ENCODE assay signal across 8 mouse cellular contexts in the genomic region with DNA sequence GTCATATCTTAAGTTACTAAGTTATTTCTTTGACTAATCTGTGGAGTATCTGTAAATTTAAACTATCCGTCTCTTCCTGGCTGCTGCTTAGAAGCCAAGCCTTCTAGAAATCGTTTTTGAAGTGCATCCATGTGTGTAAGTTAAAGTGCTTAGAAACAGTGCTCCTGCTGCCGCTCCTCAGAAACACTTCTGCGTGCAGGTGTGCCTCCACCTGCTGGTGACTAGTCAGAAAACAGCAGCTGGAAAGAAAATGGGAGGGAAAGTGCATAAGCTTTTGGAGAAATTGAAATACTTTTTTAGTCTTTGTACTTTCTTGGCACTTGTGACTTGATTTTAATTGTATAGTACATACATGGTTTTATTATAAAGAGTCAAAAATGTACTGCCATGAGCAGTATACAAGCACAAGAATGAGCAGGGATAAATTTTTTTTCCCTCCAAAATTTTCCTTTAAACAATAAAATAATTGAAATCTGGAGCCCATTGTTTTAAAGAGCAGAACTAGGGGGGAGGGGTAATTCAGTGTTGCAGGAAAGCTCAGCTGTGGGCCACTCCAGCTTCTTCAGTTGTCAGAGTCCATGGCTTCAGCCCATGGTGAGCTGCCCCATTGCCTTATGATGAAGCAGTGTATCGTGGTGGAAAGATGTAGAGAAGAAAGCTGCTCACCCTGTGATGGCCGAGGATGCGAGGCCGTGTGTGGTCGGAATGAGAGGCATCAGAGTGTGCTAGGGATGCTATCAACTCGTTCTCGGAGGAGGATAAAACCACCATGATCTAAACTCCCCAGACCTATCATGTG. TPM values are rescaled to one million over a fixed set of nuclear protein-coding genes. Genes with fewer than 3 reads are reported as not detected.
DNase-seq lines count a peak whose midpoint lies in the region; ATAC-seq and TF ChIP-seq lines count a peak whose summit lies in the region.

No protein-coding gene starts in this region.

- no peak for ATAC-seq in intestine, postnatal 0 days
- no peak for ATAC-seq in intestine, embryonic 16.5 days
- ATAC-seq in hindbrain, embryonic 11.5 days (ENCODE audit: low FRiP score): no peak

- H3K9me3 ChIP-seq in intestine, postnatal 0 days (ENCODE audit: control insufficient read depth): no peaks in the 10 kb centered on the region
- no peaks in the 10 kb centered on the region for H3K9me3 ChIP-seq in intestine, embryonic 16.5 days (ENCODE audit: control insufficient read depth, low read length)
- H3K9me3 ChIP-seq in ES-Bruce4 (replicated peaks; ENCODE audit: control insufficient read depth, insufficient read depth, low read length, poor library complexity, severe bottlenecking): no peaks in the 10 kb centered on the region
- H3K9me3 ChIP-seq in hindbrain, embryonic 11.5 days (ENCODE audit: control insufficient read depth, low read length): no peaks in the 10 kb centered on the region

- H3K4me1 ChIP-seq in intestine, postnatal 0 days (replicated peaks; ENCODE audit: control insufficient read depth, insufficient read depth, low read length): no peaks in the 10 kb centered on the region
- no peaks in the 10 kb centered on the region for H3K4me1 ChIP-seq in intestine, embryonic 16.5 days (ENCODE audit: control insufficient read depth, insufficient read depth, low read length)
- H3K4me1 ChIP-seq in ES-Bruce4 (ENCODE audit: control insufficient read depth, insufficient read depth, low read length): no peaks in the 10 kb centered on the region
- no peaks in the 10 kb centered on the region for H3K4me1 ChIP-seq in hindbrain, embryonic 11.5 days (replicated peaks; ENCODE audit: control insufficient read depth, insufficient read depth, low read length)

- H3K4me2 ChIP-seq in intestine, postnatal 0 days (replicated peaks; ENCODE audit: low read depth): no peak overlapping the region
- no peak overlapping the region for H3K4me2 ChIP-seq in intestine, embryonic 16.5 days (ENCODE audit: low read depth, low read length)
- no peak overlapping the region for H3K4me2 ChIP-seq in hindbrain, embryonic 11.5 days (replicated peaks; ENCODE audit: low read depth, low read length)

- no peak overlapping the region for H3K27ac ChIP-seq in intestine, postnatal 0 days (ENCODE audit: low read depth, low read length)
- no peak overlapping the region for H3K27ac ChIP-seq in intestine, embryonic 16.5 days (ENCODE audit: low read length)
- H3K27ac ChIP-seq in ES-Bruce4 (ENCODE audit: insufficient read depth, low read length): no peak overlapping the region
- H3K27ac ChIP-seq in hindbrain, embryonic 11.5 days (ENCODE audit: low read depth, low read length): no peak overlapping the region

- H3K9ac ChIP-seq in intestine, postnatal 0 days (ENCODE audit: low read depth, low read length): no peak overlapping the region
- H3K9ac ChIP-seq in intestine, embryonic 16.5 days (ENCODE audit: low read depth, low read length): no peak overlapping the region
- no peak overlapping the region for H3K9ac ChIP-seq in ES-Bruce4 (ENCODE audit: low read depth, poor library complexity, severe bottlenecking)
- H3K9ac ChIP-seq in hindbrain, embryonic 11.5 days (ENCODE audit: low read depth, low read length): no peak overlapping the region

- H3K4me3 ChIP-seq in intestine, postnatal 0 days (ENCODE audit: low read depth, low read length): no peak overlapping the region
- H3K4me3 ChIP-seq in intestine, embryonic 16.5 days (ENCODE audit: low read length): no peak overlapping the region
- H3K4me3 ChIP-seq in ES-Bruce4 (ENCODE audit: low read depth, low read length): no peak overlapping the region
- no peak overlapping the region for H3K4me3 ChIP-seq in hindbrain, embryonic 11.5 days (ENCODE audit: low read depth, low read length)

- H3K36me3 ChIP-seq in intestine, postnatal 0 days (ENCODE audit: control insufficient read depth, insufficient read depth): no peaks in the 10 kb centered on the region; the same call in 1 of the 2 replicates
- H3K36me3 ChIP-seq in intestine, embryonic 16.5 days (ENCODE audit: control insufficient read depth, insufficient read depth, low read length): no peaks in the 10 kb centered on the region
- peaks cover 6% of the 10 kb centered on the region; the same call in 1 of the 2 replicates for H3K36me3 ChIP-seq in ES-Bruce4 (ENCODE audit: control insufficient read depth, insufficient read depth, low read length, poor library complexity, severe bottlenecking)
- no peaks in the 10 kb centered on the region for H3K36me3 ChIP-seq in hindbrain, embryonic 11.5 days (ENCODE audit: control insufficient read depth, insufficient read depth, low read length)

- 76% methylated on average over 11 of the region's 11 CpGs for WGBS in intestine, postnatal 0 days
- WGBS in intestine, embryonic 16.5 days: 79% methylated on average over 11 of the region's 11 CpGs
- 81% methylated on average over 11 of the region's 11 CpGs for WGBS in hindbrain, embryonic 11.5 days

- TF ChIP-seq POLR2A in ES-Bruce4 (IDR thresholded peaks at IDR 0.05; ENCODE audit: insufficient read depth, low read length): no peak

- DNase-seq in 3T3-L1 (ENCODE audit: low read depth, low spot score): peak; percentile 40
- DNase-seq in induced T-regulatory cell, adult 2 months (ENCODE audit: low read depth): peak; percentile 21
- no peak for DNase-seq in Muller cell, postnatal 12 days (ENCODE audit: inconsistent ontology term)
- no peak for DNase-seq in ovary, adult 18-20 months (ENCODE audit: low spot score)
- no peak for DNase-seq in hindbrain, embryonic 11.5 days (ENCODE audit: low spot score)

- no peaks in the 10 kb centered on the region for H3K27me3 ChIP-seq in intestine, postnatal 0 days (replicated peaks; ENCODE audit: control insufficient read depth, insufficient read depth, low read length)
- H3K27me3 ChIP-seq in intestine, embryonic 16.5 days (replicated peaks; ENCODE audit: control insufficient read depth, insufficient read depth, low read length): no peaks in the 10 kb centered on the region
- H3K27me3 ChIP-seq in ES-Bruce4 (ENCODE audit: control insufficient read depth, insufficient read depth, low read length, poor library complexity, severe bottlenecking): no peaks in the 10 kb centered on the region
- H3K27me3 ChIP-seq in hindbrain, embryonic 11.5 days (ENCODE audit: control insufficient read depth, insufficient read depth, low read length): no peaks in the 10 kb centered on the region

- peak; percentile 76 for TF ChIP-seq CTCF in intestine, postnatal 0 days (IDR thresholded peaks at IDR 0.05; ENCODE audit: low read depth)
- peak; percentile 64 for TF ChIP-seq CTCF in ES-Bruce4 (IDR thresholded peaks at IDR 0.05; ENCODE audit: low read depth, low read length)

- TF ChIP-seq EP300 in ES-Bruce4 (IDR thresholded peaks at IDR 0.05; ENCODE audit: insufficient read depth, low read depth, low read length): no peak

RNA-seq across cellular contexts. Expression of a gene that starts 53.0 kb away (rescaled TPM):
- 13.0 and 13.8 TPM in 2 replicates for polyA plus RNA-seq in intestine, postnatal 0 days (2015; fragmentation: Nextera tagmentation; extraction: Ambion mirVana)
- polyA plus RNA-seq in intestine, embryonic 16.5 days (2015; fragmentation: Nextera tagmentation; extraction: Ambion mirVana): 33.3 and 38.8 TPM in 2 replicates
- polyA plus RNA-seq in ES-Bruce4 (2011; ENCODE audit: insufficient read depth, insufficient read length, low read depth, missing spikeins): 44.9 and 50.5 TPM in 2 replicates
- polyA plus RNA-seq in hindbrain, embryonic 11.5 days (2014; fragmentation: Nextera tagmentation; extraction: Ambion mirVana): 64.5 and 65.1 TPM in 2 replicates

RNA-seq across cellular contexts. Expression of a gene that starts 53.2 kb away (rescaled TPM):
- 11.3 TPM in 2 replicates for polyA plus RNA-seq in intestine, postnatal 0 days (2015; fragmentation: Nextera tagmentation; extraction: Ambion mirVana)
- 16.1 and 17.9 TPM in 2 replicates for polyA plus RNA-seq in intestine, embryonic 16.5 days (2015; fragmentation: Nextera tagmentation; extraction: Ambion mirVana)
- polyA plus RNA-seq in ES-Bruce4 (2011; ENCODE audit: insufficient read depth, insufficient read length, low read depth, missing spikeins): 19.8 and 20.1 TPM in 2 replicates
- 19.8 and 20.2 TPM in 2 replicates for polyA plus RNA-seq in hindbrain, embryonic 11.5 days (2014; fragmentation: Nextera tagmentation; extraction: Ambion mirVana)

Comparison
In these comparisons a context has a peak if more than half of its experiments do, and no peak if none do; other contexts are left out.
1. DNase-seq: peak in 3T3-L1 (single experiment) and induced T-regulatory cell, adult 2 months (single experiment); none in Muller cell, postnatal 12 days (single experiment), ovary, adult 18-20 months (single experiment) and hindbrain, embryonic 11.5 days (single experiment).